Mouse (Mus musculus): ENCODE results near the gene Rsu1.

Gene Rsu1

GRCm38 (mm10) chr2:13168743-13169142 lies 102.5 kb downstream of the Rsu1 start:
- peak; percentile 11 for DNase-seq (ENCODE audit: low read depth)

- no peak for DNase-seq (ENCODE audit: low read depth)
Measured at GRCm38 (mm10) chr2:13161717-13162116, 109.5 kb downstream of the Rsu1 start.

- DNase-seq (ENCODE audit: low read depth) = no peak
Measured at GRCm38 (mm10) chr2:13145245-13145644, 126.0 kb downstream of the Rsu1 start.

- no peak for DNase-seq (ENCODE audit: low read depth)
Measured at GRCm38 (mm10) chr2:13134890-13135289, 136.3 kb downstream of the Rsu1 start.

- DNase-seq (ENCODE audit: low read depth) = peak; percentile 76
Measured at GRCm38 (mm10) chr2:13132841-13133240, 138.4 kb downstream of the Rsu1 start.

GRCm38 (mm10) chr2:13132406-13132805 lies 138.8 kb downstream of the Rsu1 start:
- peak; percentile 83 for DNase-seq (ENCODE audit: low read depth)

- no peak for DNase-seq (ENCODE audit: low read depth)
Measured at GRCm38 (mm10) chr2:13129859-13130258, 141.4 kb downstream of the Rsu1 start.

GRCm38 (mm10) chr2:13129337-13129736 lies 141.9 kb downstream of the Rsu1 start:
- no peak for DNase-seq (ENCODE audit: low read depth)

- no peak for DNase-seq (ENCODE audit: low read depth)
Measured at GRCm38 (mm10) chr2:13120461-13120860, 150.8 kb downstream of the Rsu1 start.

- no peak for DNase-seq (ENCODE audit: low read depth)
Measured at GRCm38 (mm10) chr2:13117896-13118295, 153.3 kb downstream of the Rsu1 start.

- no peak for DNase-seq (ENCODE audit: low read depth)
Measured at GRCm38 (mm10) chr2:13106531-13106930, 164.7 kb downstream of the Rsu1 start.

- no peak for DNase-seq (ENCODE audit: low read depth)
Measured at GRCm38 (mm10) chr2:13104388-13104787, 166.8 kb downstream of the Rsu1 start.

- no peak for DNase-seq (ENCODE audit: low read depth)
Measured at GRCm38 (mm10) chr2:13103797-13104200, 167.4 kb downstream of the Rsu1 start.

- DNase-seq (ENCODE audit: low read depth) = no peak
Measured at GRCm38 (mm10) chr2:13094045-13094444, 177.2 kb downstream of the Rsu1 start.

- DNase-seq (ENCODE audit: low read depth) = no peak
Measured at GRCm38 (mm10) chr2:13093570-13093969, 177.6 kb downstream of the Rsu1 start.

GRCm38 (mm10) chr2:13091399-13092015 lies 179.7 kb downstream of the Rsu1 start:
- DNase-seq (ENCODE audit: low read depth) = no peak

- no peak for DNase-seq (ENCODE audit: low read depth)
Measured at GRCm38 (mm10) chr2:13090841-13091240, 180.4 kb downstream of the Rsu1 start.

- no peak for DNase-seq (ENCODE audit: low read depth)
Measured at GRCm38 (mm10) chr2:13089861-13090260, 181.4 kb downstream of the Rsu1 start.

- DNase-seq (ENCODE audit: low read depth) = no peak
Measured at GRCm38 (mm10) chr2:13088266-13088665, 182.9 kb downstream of the Rsu1 start.

GRCm38 (mm10) chr2:13087811-13088210 lies 183.4 kb downstream of the Rsu1 start:
- DNase-seq (ENCODE audit: low read depth) = no peak

- no peak for DNase-seq (ENCODE audit: low read depth)
Measured at GRCm38 (mm10) chr2:13084223-13084622, 187.0 kb downstream of the Rsu1 start.

GRCm38 (mm10) chr2:13080476-13080875 lies 190.7 kb downstream of the Rsu1 start:
- no peak for DNase-seq (ENCODE audit: low read depth)

- no peak for DNase-seq (ENCODE audit: low read depth)
Measured at GRCm38 (mm10) chr2:13072243-13072642, 199.0 kb downstream of the Rsu1 start.

GRCm38 (mm10) chr2:13060426-13061170 lies 210.6 kb downstream of the Rsu1 start:
- no peak for DNase-seq (ENCODE audit: low read depth)

All from naive thymus-derived CD4-positive, alpha-beta T cell, adult 2 months (primary cell).